Mouse (Mus musculus): Measurements from ENCODE around the gene Inpp5k. TPM values are rescaled to one million over a fixed set of nuclear protein-coding genes. Genes with fewer than 3 reads are reported as not detected.
A peak's percentile ranks its signal among the peaks of the same experiment; 100 is the strongest.

The Inpp5k gene
- total and polyA plus RNA-seq, 2 experiments from 2014 or later = 43.7 to 50.0 TPM

GRCm38 (mm10) chr11:75587493-75588284 lies 43.1 kb upstream of the Inpp5k start, which contains the start of gene Pitpna:
Gene Pitpna (plus strand): TSS chr11:75588097.
- Histone ChIP-seq H3K9ac (replicated peaks; ENCODE audit: low read length, poor library complexity, severe bottlenecking) (peak within 1 kb of the TSS; percentile 96), H3K27ac (ENCODE audit: low read depth, low read length) (peak within 1 kb of the TSS; percentile 90), H3K9me3 (ENCODE audit: low read length) (no peaks in the 10 kb centered on the region), H3K4me1 (ENCODE audit: insufficient read depth, low read length) (peaks cover 10% of the 10 kb centered on the region), H3K4me2 (ENCODE audit: low read depth, low read length, poor library complexity, severe bottlenecking) (peak within 1 kb of the TSS; percentile 80), H3K27me3 (ENCODE audit: insufficient read depth, low read length) (no peaks in the 10 kb centered on the region), H3K4me3 (ENCODE audit: low read depth, low read length) (peak within 1 kb of the TSS; percentile 85), H3K36me3 (ENCODE audit: insufficient read depth, low read length) (no peaks in the 10 kb centered on the region)
- WGBS = 5% methylated on average over 45 of the region's 49 CpGs
- peak; percentile 92 for ATAC-seq (ENCODE audit: low FRiP score)
- peak; percentile 95 for DNase-seq (ENCODE audit: low spot score)
- peak; percentile 33 for TF ChIP-seq CTCF (IDR thresholded peaks at IDR 0.05)

GRCm38 (mm10) chr11:75588285-75588941 lies 42.4 kb upstream of the Inpp5k start:
- under 1% methylated on average over 35 of the region's 37 CpGs for WGBS
- H3K4me2 ChIP-seq (ENCODE audit: low read depth, low read length, poor library complexity, severe bottlenecking) = peak overlapping the region; percentile 80
- H3K27me3 ChIP-seq (ENCODE audit: insufficient read depth, low read length) = no peaks in the 10 kb centered on the region
- H3K36me3 ChIP-seq (ENCODE audit: insufficient read depth, low read length) = no peaks in the 10 kb centered on the region
- H3K27ac ChIP-seq (ENCODE audit: low read depth, low read length) = peak overlapping the region; percentile 90
- H3K9ac ChIP-seq (replicated peaks; ENCODE audit: low read length, poor library complexity, severe bottlenecking) = peak overlapping the region; percentile 96
- no peaks in the 10 kb centered on the region for H3K9me3 ChIP-seq (ENCODE audit: low read length)
- peak; percentile 69 for ATAC-seq (ENCODE audit: low FRiP score)
- H3K4me3 ChIP-seq (ENCODE audit: low read depth, low read length) = peak overlapping the region; percentile 85
- no peak for TF ChIP-seq CTCF (IDR thresholded peaks at IDR 0.05)
- H3K4me1 ChIP-seq (ENCODE audit: insufficient read depth, low read length) = peaks cover 10% of the 10 kb centered on the region
- no peak for DNase-seq (ENCODE audit: low spot score)

DNA sequence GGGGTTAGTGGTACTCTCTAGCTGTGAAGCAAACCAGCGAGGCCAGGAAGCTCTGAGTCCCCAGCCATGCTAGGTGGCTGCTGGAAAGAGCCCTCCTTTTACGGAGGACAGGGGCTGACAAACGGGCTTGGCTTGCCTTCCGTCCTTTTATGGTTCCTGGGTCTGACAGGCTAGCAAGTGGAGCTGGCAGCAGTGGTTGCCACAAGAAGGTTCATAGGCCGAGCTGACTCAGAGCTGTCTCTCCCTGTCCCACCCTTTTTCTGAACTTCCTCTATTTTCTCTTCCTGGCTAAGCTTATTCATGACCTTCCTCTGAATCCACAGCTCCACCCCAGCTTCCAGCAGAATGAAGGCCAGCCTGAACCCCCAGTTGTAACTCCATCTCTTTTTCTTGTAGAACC lies 38.2 kb upstream of the Inpp5k start:
- Histone ChIP-seq H3K27ac (ENCODE audit: low read depth, low read length) (no peak overlapping the region), H3K9me3 (ENCODE audit: low read length) (no peaks in the 10 kb centered on the region), H3K9ac (replicated peaks; ENCODE audit: low read length, poor library complexity, severe bottlenecking) (no peak overlapping the region), H3K4me1 (ENCODE audit: insufficient read depth, low read length) (peaks cover 7% of the 10 kb centered on the region), H3K36me3 (ENCODE audit: insufficient read depth, low read length) (peaks cover 22% of the 10 kb centered on the region; the same call in 1 of the 2 replicates), H3K4me3 (ENCODE audit: low read depth, low read length) (no peak overlapping the region), H3K4me2 (ENCODE audit: low read depth, low read length, poor library complexity, severe bottlenecking) (no peak overlapping the region), H3K27me3 (ENCODE audit: insufficient read depth, low read length) (no peaks in the 10 kb centered on the region)
- DNase-seq (ENCODE audit: low spot score) (no peak), ATAC-seq (ENCODE audit: low FRiP score) (no peak)
- 96% methylated on average over 5 of the region's 5 CpGs for WGBS
- TF ChIP-seq CTCF (IDR thresholded peaks at IDR 0.05) = no peak

DNA sequence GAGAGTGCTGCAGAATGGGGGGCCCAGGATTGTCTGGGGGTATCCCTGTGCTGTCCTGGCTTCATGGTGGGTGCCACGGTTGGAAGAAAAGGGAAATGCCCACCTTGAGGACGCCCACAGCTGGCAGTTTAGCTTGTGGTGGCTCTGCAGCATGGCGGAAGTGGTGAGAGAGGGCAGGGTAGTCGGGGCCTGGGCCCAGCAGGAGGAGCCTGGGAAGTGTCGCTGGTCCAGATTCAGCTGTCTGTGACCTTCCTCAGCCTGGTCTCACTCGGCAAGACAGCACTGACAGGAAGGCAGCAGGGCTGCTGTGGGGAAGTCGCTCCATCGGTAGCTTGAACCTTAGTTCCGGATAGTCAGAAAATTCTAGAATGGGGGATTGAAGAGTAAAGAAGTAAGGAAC lies 36.4 kb upstream of the Inpp5k start:
- WGBS = 89% methylated on average over 9 of the region's 9 CpGs

GRCm38 (mm10) chr11:75595404-75595803 lies 35.4 kb upstream of the Inpp5k start:
- no peak overlapping the region for H3K4me3 ChIP-seq (ENCODE audit: low read depth, low read length)
- no peaks in the 10 kb centered on the region for H3K9me3 ChIP-seq (ENCODE audit: low read length)
- DNase-seq (ENCODE audit: low spot score) = no peak
- H3K4me2 ChIP-seq (ENCODE audit: low read depth, low read length, poor library complexity, severe bottlenecking) = no peak overlapping the region
- H3K4me1 ChIP-seq (ENCODE audit: insufficient read depth, low read length) = no peaks in the 10 kb centered on the region
- no peaks in the 10 kb centered on the region for H3K27me3 ChIP-seq (ENCODE audit: insufficient read depth, low read length)
- H3K27ac ChIP-seq (ENCODE audit: low read depth, low read length) = no peak overlapping the region
- H3K36me3 ChIP-seq (ENCODE audit: insufficient read depth, low read length) = peaks cover 43% of the 10 kb centered on the region
- TF ChIP-seq CTCF (IDR thresholded peaks at IDR 0.05) = no peak
- ATAC-seq (ENCODE audit: low FRiP score) = no peak
- WGBS = 50% methylated on average over 2 of the region's 2 CpGs
- no peak overlapping the region for H3K9ac ChIP-seq (replicated peaks; ENCODE audit: low read length, poor library complexity, severe bottlenecking)

More for the DNA sequence above, 36.4 kb upstream of the Inpp5k start:
- peaks cover 38% of the 10 kb centered on the region for H3K36me3 ChIP-seq (ENCODE audit: insufficient read depth, low read length)
- no peak overlapping the region for H3K4me3 ChIP-seq (ENCODE audit: low read depth, low read length)
- no peak overlapping the region for H3K27ac ChIP-seq (ENCODE audit: low read depth, low read length)
- no peaks in the 10 kb centered on the region for H3K27me3 ChIP-seq (ENCODE audit: insufficient read depth, low read length)
- DNase-seq (ENCODE audit: low spot score) = no peak
- peaks cover 1% of the 10 kb centered on the region for H3K4me1 ChIP-seq (ENCODE audit: insufficient read depth, low read length)
- no peak overlapping the region for H3K4me2 ChIP-seq (ENCODE audit: low read depth, low read length, poor library complexity, severe bottlenecking)
- no peaks in the 10 kb centered on the region for H3K9me3 ChIP-seq (ENCODE audit: low read length)
- no peak overlapping the region for H3K9ac ChIP-seq (replicated peaks; ENCODE audit: low read length, poor library complexity, severe bottlenecking)
- ATAC-seq (ENCODE audit: low FRiP score) = no peak
- no peak for TF ChIP-seq CTCF (IDR thresholded peaks at IDR 0.05)

DNA sequence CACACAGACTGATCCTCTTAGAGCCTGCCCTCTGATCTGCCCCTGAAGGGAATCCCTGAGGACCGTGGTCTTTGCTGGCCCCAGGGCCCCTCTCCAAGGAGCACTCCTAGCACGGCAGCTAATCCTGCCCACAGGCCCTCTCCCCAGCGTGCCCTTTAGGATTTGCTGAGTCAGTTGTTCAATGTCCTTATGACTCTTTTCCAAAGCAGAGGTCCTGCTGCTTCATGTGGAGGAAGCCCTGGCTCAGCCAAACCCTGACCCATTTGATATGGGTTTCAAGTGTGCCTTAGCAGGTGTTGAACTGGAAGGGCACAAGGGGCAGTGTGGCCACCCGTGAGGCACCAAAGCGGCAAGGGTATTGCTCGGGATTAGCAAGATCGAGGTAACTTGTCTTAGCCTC lies 35.0 kb upstream of the Inpp5k start:
- no peak overlapping the region for H3K4me2 ChIP-seq (ENCODE audit: low read depth, low read length, poor library complexity, severe bottlenecking)
- 43% methylated on average over 7 of the region's 7 CpGs for WGBS
- H3K9me3 ChIP-seq (ENCODE audit: low read length) = no peaks in the 10 kb centered on the region
- peaks cover 47% of the 10 kb centered on the region for H3K36me3 ChIP-seq (ENCODE audit: insufficient read depth, low read length)
- no peak overlapping the region for H3K27ac ChIP-seq (ENCODE audit: low read depth, low read length)
- H3K4me1 ChIP-seq (ENCODE audit: insufficient read depth, low read length) = no peaks in the 10 kb centered on the region
- H3K9ac ChIP-seq (replicated peaks; ENCODE audit: low read length, poor library complexity, severe bottlenecking) = no peak overlapping the region
- ATAC-seq (ENCODE audit: low FRiP score) (no peak), DNase-seq (ENCODE audit: low spot score) (no peak)
- no peak overlapping the region for H3K4me3 ChIP-seq (ENCODE audit: low read depth, low read length)
- no peaks in the 10 kb centered on the region for H3K27me3 ChIP-seq (ENCODE audit: insufficient read depth, low read length)
- no peak for TF ChIP-seq CTCF (IDR thresholded peaks at IDR 0.05)
